39 mouse cellular contexts compared by ENCODE assay signal in genomic region chr10:33786604-33787003, GRCm38 (mm10). TPM values are rescaled to one million over a fixed set of nuclear protein-coding genes. Genes with fewer than 3 reads are reported as not detected.
"Had no signal": no experiment of that assay in that cellular context is flagged by ENCODE, and none has a peak within 500 bp of the region (broad histone marks: within the 10 kb centered on the region; RNA-seq: fewer than 3 reads in every experiment).

Sult3a2 (minus strand) TSS chr10:33786704.

- DNase-seq: cerebellum, adult 8-10 months; cerebellum, adult 9-10 months; cerebellum, adult 9-11 months; cerebellum, postnatal 10 days; cerebellum, postnatal 14 days; cerebellum, postnatal 25 days; cerebellum, postnatal 36 days; embryo, embryonic 11 days; forebrain, postnatal 0 days; gastrocnemius, adult 2 months; gastrocnemius, postnatal 10 days; gastrocnemius, postnatal 14 days; gastrocnemius, postnatal 25 days; gastrocnemius, postnatal 36 days; heart, adult 11 months; heart, adult 18-20 months; heart, adult 2 months had no signal

- H3K4me2 ChIP-seq: embryonic facial prominence, embryonic 12.5 days; embryonic facial prominence, embryonic 13.5 days; embryonic facial prominence, embryonic 15.5 days; forebrain, embryonic 12.5 days; forebrain, embryonic 13.5 days; forebrain, embryonic 15.5 days had no signal

- H3K36me3 ChIP-seq: embryonic facial prominence, embryonic 10.5 days; embryonic facial prominence, embryonic 12.5 days; embryonic facial prominence, embryonic 13.5 days; embryonic facial prominence, embryonic 15.5 days; forebrain, embryonic 10.5 days; forebrain, embryonic 12.5 days; forebrain, embryonic 15.5 days had no signal

- H3K27ac ChIP-seq: embryonic facial prominence, embryonic 10.5 days; embryonic facial prominence, embryonic 12.5 days; embryonic facial prominence, embryonic 13.5 days; embryonic facial prominence, embryonic 15.5 days; forebrain, embryonic 10.5 days; forebrain, embryonic 12.5 days; forebrain, embryonic 13.5 days; forebrain, embryonic 15.5 days; gastrocnemius, adult 2 months; heart, adult 2 months had no signal

- H3K9ac ChIP-seq: embryonic facial prominence, embryonic 12.5 days; embryonic facial prominence, embryonic 13.5 days; embryonic facial prominence, embryonic 15.5 days; forebrain, embryonic 12.5 days; forebrain, embryonic 13.5 days; forebrain, embryonic 15.5 days; forebrain, postnatal 0 days had no signal

- H3K4me1 ChIP-seq: embryonic facial prominence, embryonic 10.5 days; embryonic facial prominence, embryonic 12.5 days; embryonic facial prominence, embryonic 13.5 days; embryonic facial prominence, embryonic 15.5 days; forebrain, embryonic 10.5 days; forebrain, embryonic 12.5 days; forebrain, embryonic 13.5 days; forebrain, embryonic 15.5 days had no signal

- ATAC-seq: forebrain, embryonic 13.5 days; forebrain, embryonic 14.5 days; forebrain, embryonic 15.5 days; forebrain, embryonic 16.5 days; forebrain, postnatal 0 days had no signal

- H3K27me3 ChIP-seq: embryonic facial prominence, embryonic 12.5 days; embryonic facial prominence, embryonic 13.5 days; embryonic facial prominence, embryonic 15.5 days; forebrain, embryonic 12.5 days; forebrain, embryonic 13.5 days; forebrain, embryonic 15.5 days had no signal

- H3K4me3 ChIP-seq: embryonic facial prominence, embryonic 10.5 days; embryonic facial prominence, embryonic 12.5 days; embryonic facial prominence, embryonic 13.5 days; embryonic facial prominence, embryonic 15.5 days; erythroblast, embryonic 14.5 days; forebrain, embryonic 10.5 days; forebrain, embryonic 12.5 days; forebrain, embryonic 13.5 days; forebrain, embryonic 15.5 days; gastrocnemius, adult 2 months; heart, adult 2 months had no signal

- H3K9me3 ChIP-seq: embryonic facial prominence, embryonic 10.5 days; embryonic facial prominence, embryonic 12.5 days; embryonic facial prominence, embryonic 13.5 days; embryonic facial prominence, embryonic 15.5 days; forebrain, embryonic 10.5 days; forebrain, embryonic 12.5 days; forebrain, embryonic 13.5 days; forebrain, embryonic 15.5 days had no signal

RNA-seq across cellular contexts. Expression of gene Sult3a2, which starts in this region (rescaled TPM):
- total RNA-seq: common myeloid progenitor, adult 5-6 weeks; forebrain, postnatal 0 days; gastrocnemius, adult 2 months; gastrocnemius, adult 8-10 months; gastrocnemius, postnatal 10 days; gastrocnemius, postnatal 14 days; gastrocnemius, postnatal 25 days; gastrocnemius, postnatal 36 days; gastrocnemius, postnatal 4 days; granulocyte monocyte progenitor cell, adult 5-6 weeks; heart, adult 18-20 months; heart, adult 2 months; heart, adult 8-10 months had no signal
- polyA plus RNA-seq: cortical plate, adult 2 months; embryonic facial prominence, embryonic 10.5 days; embryonic facial prominence, embryonic 11.5 days; embryonic facial prominence, embryonic 12.5 days; embryonic facial prominence, embryonic 13.5 days; embryonic facial prominence, embryonic 14.5 days; embryonic facial prominence, embryonic 15.5 days; erythroblast, embryonic 14.5 days; forebrain, embryonic 10.5 days; forebrain, embryonic 11.5 days; forebrain, embryonic 12.5 days; forebrain, embryonic 13.5 days; forebrain, embryonic 14.5 days; forebrain, embryonic 15.5 days; forebrain, embryonic 16.5 days; forebrain, postnatal 0 days; frontal cortex, adult 2 months; gonadal fat pad, adult 2 months; heart, adult 2 months had no signal
